Mouse (Mus musculus) naive thymus-derived CD4-positive, alpha-beta T cell, adult 2 months (primary cell): ENCODE data around the gene Eipr1.
"Not testable (repeated sequence)": the region's sequence is repeated elsewhere in the genome, so short reads cannot be mapped to it uniquely, and the experiment has no call there.

Experiments used
- DNase-seq: peaks from one replicate; pipeline ENCODE4 v3.0.0-alpha.2; 2011; ENCODE audit warnings: low read depth

The Eipr1 gene

GRCm38 (mm10) chr12:28751508-28752263, at the start of gene Eipr1:
Eipr1 (plus strand) TSS chr12:28751803.
- DNase-seq: peak; percentile 96

GRCm38 (mm10) chr12:28704381-28704780, 47.2 kb upstream of the Eipr1 start:
- no peak for DNase-seq

DNA sequence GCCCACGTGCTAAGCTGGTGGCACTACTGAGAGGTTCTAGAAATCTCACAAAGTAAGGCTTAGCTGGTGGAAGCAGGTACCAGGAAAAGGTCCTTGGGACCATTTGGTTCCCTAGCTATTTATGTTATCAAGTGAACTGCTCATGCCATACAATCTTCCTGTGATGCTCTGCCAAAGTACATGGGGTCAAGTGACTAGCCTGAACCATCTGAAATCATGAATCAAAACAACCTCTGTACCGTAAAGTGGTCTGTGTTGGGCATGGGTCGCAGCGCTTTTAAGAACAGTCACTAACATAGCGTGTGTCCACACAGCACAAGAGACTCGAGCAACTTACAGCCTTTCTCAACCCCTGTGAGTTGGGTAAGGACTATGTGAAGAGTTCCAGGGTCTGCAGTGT, 46.4 kb upstream of the Eipr1 start:
- no peak for DNase-seq

DNA sequence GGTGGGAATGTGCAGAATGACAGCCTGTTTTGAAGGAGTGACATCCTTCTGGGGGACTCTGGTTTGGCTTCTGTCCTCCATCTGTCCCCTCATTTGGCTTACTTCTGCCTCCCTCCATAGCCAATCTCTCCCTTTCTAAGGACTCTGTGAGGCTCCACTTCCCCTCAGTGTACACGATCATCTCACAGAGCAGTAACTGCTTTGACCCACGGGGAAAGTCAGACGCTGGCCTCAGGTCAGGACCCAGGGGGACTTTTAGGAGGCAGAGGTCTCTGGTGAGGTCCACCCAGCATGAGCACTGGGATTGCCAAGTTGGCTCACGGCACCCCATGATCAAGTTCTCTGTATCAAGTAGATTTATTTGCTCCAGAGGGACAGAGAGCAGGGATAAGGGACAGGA, 43.4 kb upstream of the Eipr1 start:
- no peak for DNase-seq

GRCm38 (mm10) chr12:28710566-28711185, 40.9 kb upstream of the Eipr1 start:
- no peak for DNase-seq

GRCm38 (mm10) chr12:28714822-28715632, 36.6 kb upstream of the Eipr1 start:
- no peak for DNase-seq

GRCm38 (mm10) chr12:28717066-28717465, 34.5 kb upstream of the Eipr1 start:
- DNase-seq: no peak

DNA sequence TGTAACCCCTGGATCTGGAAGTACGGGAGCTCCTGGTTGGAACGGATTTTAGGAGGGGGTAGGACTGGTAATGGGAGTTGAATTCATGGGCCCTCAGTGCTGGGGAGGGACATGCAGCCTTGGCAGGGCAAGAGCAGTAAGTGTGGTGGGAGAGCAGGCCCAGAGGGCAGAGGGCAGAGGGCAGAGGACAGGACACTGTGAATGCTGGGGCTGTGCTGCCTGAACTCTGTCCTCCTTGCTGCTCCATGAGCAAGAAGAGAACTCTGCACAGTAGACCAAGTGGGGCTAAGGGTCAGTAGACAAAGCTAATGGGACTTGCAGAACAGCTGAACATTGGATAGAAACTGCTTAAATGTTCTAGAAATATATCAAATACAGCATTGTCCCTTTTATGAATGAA, 33.5 kb upstream of the Eipr1 start:
- no peak for DNase-seq

DNA sequence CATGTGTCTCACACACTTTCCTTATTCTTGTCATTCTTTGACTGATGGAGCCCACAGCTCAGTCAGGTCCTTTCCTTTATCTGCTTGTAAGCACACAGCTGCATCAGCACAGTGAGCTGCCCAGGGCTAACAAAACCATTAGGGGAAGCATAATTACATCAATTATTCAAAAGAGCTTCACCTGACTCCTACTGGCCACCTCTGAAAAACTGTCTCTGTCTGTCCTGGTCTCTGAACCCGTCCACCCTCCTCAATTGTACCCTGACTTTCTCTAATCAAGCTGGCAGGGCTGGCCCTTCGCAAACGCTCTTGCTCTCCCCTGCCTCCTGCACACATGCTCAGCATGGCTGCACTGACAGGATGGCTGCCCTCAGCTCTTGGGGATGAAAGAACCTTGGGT, 27.2 kb upstream of the Eipr1 start:
- no peak for DNase-seq

GRCm38 (mm10) chr12:28726204-28726603, 25.4 kb upstream of the Eipr1 start:
- no peak for DNase-seq

- no peak for DNase-seq
Observed at GRCm38 (mm10) chr12:28727061-28727460, 24.5 kb upstream of the Eipr1 start.

DNA sequence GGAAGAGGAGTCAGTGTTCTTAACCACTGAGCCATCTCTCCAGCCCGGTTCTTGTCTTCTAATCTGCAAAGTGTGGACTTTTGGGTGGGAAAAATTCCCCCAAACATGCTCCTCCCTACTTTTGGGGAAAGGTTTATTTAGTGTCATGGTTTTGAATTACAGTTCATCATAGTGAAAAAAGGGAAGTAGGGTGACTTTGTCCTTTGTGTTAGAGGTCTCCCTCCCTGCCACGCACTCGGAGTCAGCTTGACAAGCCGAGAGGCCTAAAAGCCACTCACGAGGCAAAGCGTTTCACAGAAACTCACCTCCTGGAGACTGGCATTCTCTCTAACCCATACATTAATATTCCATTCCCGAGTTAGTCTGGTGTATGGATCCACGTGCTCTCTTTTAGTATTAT, 19.0 kb upstream of the Eipr1 start:
- DNase-seq: no peak

DNA sequence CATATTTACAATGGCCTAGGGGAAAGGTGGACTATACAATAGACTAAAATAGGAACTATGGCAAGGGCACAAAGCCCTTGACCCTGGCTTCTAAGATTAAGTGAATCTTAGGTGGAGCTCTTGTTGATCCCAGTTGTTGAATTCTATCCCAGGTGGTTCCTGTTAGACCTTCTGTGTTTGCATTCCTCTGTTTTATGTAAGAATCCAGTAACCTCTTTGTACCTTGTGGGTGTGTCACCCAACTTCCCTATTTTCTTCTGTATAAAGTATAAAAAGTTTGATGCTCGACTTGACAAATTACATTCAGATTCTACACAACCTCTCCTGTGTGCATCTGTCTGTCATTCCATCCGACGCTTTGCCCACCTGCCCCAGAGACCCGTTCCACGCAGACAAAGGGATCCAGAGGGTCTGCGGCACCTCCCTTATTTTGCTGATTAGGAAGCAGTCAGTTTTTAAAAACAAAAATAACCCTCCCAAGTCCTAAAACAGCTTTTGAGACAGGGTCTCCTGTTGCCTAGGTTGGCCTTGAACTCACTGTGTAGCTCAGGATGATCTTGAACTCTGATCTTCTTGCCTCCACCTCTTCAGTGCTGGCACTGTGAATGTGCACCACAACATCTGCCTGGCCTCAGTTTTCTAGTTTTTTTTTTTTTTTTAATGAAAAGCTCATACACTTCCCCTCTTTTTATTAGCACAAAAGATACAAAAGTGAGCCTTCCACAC, 17.9 kb upstream of the Eipr1 start:
- not testable (repeated sequence) for DNase-seq

DNA sequence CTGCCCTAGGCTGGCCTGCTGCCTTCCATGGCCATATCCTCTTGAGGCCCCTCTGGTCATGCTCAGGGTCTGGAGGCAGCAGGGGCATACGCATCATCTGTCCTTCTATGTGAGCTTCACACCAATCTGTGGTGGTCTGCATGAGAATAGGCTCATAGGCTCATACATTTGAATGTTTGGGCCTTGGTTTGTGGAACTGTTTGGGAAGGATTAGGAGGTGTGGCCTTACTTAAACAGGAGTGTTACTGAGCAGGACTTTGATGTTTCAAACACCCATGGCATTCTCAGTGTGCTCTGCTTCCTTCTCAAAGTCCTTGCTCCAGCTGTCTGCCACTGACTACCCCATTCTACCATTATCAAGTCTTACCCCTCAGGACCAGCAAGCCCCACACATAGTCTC, 17.3 kb upstream of the Eipr1 start:
- DNase-seq: no peak

DNA sequence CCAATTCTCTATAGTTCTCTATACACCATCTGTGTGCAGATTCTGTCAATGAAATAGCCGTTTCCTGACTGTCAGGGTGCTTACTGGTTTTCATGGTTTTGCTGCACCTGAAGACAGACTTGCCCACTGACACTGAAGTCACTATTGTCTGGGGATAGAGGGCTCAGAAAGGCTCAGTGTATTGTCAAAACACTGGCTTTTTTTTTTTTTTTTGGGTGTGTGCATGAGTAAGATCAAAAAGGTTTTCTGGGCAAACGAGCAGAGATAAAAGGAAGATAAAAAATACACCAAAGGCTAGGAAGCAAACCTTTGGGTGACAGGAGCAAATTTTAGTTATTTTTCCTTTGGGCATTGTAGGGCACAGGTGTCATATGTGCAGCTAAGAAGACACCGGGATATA, 16.3 kb upstream of the Eipr1 start:
- no peak for DNase-seq

DNA sequence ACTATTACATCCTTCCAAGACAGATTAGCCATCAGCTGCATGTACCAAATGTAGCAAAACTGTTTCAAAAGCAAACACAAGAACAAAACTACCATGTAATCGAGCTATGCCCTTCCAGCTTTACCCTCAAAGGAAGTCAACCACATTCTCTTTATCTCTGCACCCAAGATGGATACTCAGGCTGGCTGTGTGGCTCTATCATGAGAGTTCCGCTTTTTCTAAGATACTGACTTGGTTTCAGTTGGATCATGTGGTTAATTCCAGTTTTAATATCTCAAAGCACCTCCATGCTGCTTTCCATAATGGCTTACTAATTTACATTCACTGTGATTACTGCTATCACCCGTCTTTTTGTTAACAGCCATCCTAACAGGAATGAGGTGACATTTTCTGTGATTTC, 8.3 kb upstream of the Eipr1 start:
- DNase-seq: no peak

DNA sequence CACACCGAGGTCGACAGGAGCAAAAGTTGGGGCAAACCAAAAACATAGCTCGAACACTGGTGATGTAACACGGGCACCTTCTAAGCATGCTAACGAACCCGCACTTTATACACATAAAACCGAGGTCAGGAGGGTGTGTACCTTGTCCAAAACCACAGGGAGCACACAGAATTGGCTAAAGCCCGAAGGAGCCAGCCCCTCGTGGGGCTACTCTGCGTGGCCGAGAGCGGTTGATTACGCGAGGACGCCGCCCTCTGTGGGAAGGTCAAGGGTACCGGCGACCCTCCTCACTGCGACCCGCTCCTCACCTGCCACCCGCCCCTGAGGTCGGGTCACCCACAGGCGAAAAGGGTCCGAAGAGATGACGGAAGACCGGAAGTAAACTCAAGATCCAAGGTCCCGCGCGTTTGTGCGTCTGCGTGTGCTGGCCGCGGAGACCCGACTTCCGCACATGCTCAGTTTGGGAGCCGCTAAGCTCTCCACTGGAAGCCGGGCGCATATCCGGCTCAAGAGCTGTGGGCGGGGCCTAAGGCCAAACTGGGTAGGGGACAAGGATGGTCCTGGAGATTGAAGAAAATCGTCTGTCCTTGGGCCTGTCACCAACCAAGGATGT, 1.5 kb upstream of the Eipr1 start, which contains the start of gene Trappc12:
Gene Trappc12 (minus strand): TSS at position 452 of the 613 bp plus-strand sequence.
- DNase-seq: peak; percentile 92

DNA sequence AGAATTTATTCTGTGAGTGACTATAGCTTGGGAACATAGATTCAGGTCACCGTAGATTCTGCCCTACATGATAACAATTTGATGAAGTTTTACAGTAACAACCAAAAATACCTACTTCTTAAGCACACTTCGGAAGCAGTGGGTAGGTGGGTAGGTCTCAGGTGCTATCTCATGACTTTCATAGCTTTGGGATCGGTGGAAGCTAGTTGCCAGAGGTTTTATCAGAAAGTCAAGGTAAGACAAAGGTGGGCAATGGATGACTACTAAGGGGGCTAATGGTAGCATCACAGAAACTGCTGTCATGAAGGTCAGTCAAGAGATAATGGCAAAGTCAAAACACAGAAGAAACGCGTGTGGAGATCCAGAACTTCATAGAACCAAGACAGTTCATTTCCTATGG, 727 bp upstream of the Eipr1 start:
- no peak for DNase-seq

DNA sequence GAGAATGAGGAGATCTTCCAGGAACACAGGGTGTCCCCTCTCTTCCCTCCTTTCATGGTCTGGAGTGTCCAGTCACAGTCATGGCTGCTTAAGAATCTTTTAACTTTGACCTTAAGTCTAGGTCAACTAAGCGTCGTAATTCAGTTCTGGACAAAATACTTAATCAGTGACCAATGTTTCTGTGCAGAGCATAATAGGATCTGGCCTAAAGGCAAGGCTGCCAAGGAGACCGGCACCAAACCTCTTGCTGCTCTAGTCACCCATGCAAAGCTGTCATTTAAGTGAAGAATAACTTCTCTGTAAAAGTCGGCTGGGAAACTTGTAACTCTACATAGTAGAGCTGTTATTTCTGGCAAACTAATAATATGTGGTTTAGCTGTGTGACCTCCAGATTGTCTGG, 4.4 kb downstream of the Eipr1 start:
- no peak for DNase-seq

- no peak for DNase-seq
Observed at GRCm38 (mm10) chr12:28769953-28770352, 18.4 kb downstream of the Eipr1 start.

- peak; percentile 40 for DNase-seq
Observed at GRCm38 (mm10) chr12:28773815-28774214, 22.2 kb downstream of the Eipr1 start.

DNA sequence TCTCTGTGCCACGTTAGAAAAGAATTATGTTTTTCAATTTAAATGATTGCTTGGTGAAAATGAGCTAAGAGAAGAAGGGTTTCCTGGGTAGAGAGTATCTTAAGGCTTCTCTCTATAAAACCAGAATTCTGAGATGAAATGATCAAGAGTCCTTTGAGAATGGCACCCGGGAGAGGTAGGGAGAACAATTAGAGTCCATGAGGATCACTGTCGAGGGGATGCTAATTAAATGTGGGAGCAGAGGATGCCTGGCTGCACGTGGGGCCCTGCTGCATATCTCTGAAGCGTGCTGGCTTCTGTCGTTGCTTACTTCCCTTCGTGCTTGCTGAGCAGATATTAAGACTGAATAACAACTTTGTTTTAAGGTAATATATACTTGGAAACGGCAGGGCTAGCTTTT, 23.5 kb downstream of the Eipr1 start:
- DNase-seq: no peak
